Mouse (Mus musculus): ENCODE results near the gene Cryl1. TPM values are rescaled to one million over a fixed set of nuclear protein-coding genes. Genes with fewer than 3 reads are reported as not detected.

The Cryl1 gene
- polyA plus RNA-seq, 2 experiments from 2014 or later: 17.2 to 17.6 TPM

GRCm38 (mm10) chr14:57316662-57317600, 81.4 kb downstream of the Cryl1 start:
- no peak for ATAC-seq

- ATAC-seq: no peak
Observed at GRCm38 (mm10) chr14:57315976-57316375, 82.4 kb downstream of the Cryl1 start.

GRCm38 (mm10) chr14:57315551-57315950, 82.8 kb downstream of the Cryl1 start:
- no peak for ATAC-seq

- ATAC-seq: no peak
Observed at GRCm38 (mm10) chr14:57301600-57302230, 96.6 kb downstream of the Cryl1 start.

GRCm38 (mm10) chr14:57300530-57300929, 97.8 kb downstream of the Cryl1 start:
- ATAC-seq: no peak

GRCm38 (mm10) chr14:57297672-57298071, 100.7 kb downstream of the Cryl1 start:
- ATAC-seq: no peak

GRCm38 (mm10) chr14:57291399-57291942, 106.9 kb downstream of the Cryl1 start:
- no peak for ATAC-seq

- ATAC-seq: no peak
Observed at GRCm38 (mm10) chr14:57289105-57289504, 109.2 kb downstream of the Cryl1 start.

GRCm38 (mm10) chr14:57283816-57284215, 114.5 kb downstream of the Cryl1 start:
- no peak for ATAC-seq

GRCm38 (mm10) chr14:57282591-57282990, 115.7 kb downstream of the Cryl1 start:
- ATAC-seq: no peak

- no peak for ATAC-seq
Observed at GRCm38 (mm10) chr14:57280835-57281234, 117.5 kb downstream of the Cryl1 start.

GRCm38 (mm10) chr14:57276481-57277012, 121.8 kb downstream of the Cryl1 start:
- ATAC-seq: no peak

- ATAC-seq: no peak
Observed at GRCm38 (mm10) chr14:57272341-57272740, 126.0 kb downstream of the Cryl1 start.

- ATAC-seq: no peak
Observed at GRCm38 (mm10) chr14:57271861-57272260, 126.5 kb downstream of the Cryl1 start.

GRCm38 (mm10) chr14:57268900-57269299, 129.4 kb downstream of the Cryl1 start:
- ATAC-seq: no peak

GRCm38 (mm10) chr14:57268344-57268743, 130.0 kb downstream of the Cryl1 start:
- ATAC-seq: no peak

- ATAC-seq: no peak
Observed at GRCm38 (mm10) chr14:57263943-57264342, 134.4 kb downstream of the Cryl1 start.

GRCm38 (mm10) chr14:57259341-57259740, 139.0 kb downstream of the Cryl1 start:
- no peak for ATAC-seq

GRCm38 (mm10) chr14:57248661-57249060, 149.7 kb downstream of the Cryl1 start:
- ATAC-seq: no peak

- no peak for ATAC-seq
Observed at GRCm38 (mm10) chr14:57246575-57246974, 151.8 kb downstream of the Cryl1 start.

GRCm38 (mm10) chr14:57242978-57243377, 155.4 kb downstream of the Cryl1 start:
- ATAC-seq: no peak

GRCm38 (mm10) chr14:57235276-57235675, 163.1 kb downstream of the Cryl1 start:
- ATAC-seq: no peak

- ATAC-seq: no peak
Observed at GRCm38 (mm10) chr14:57234711-57235110, 163.6 kb downstream of the Cryl1 start.
